Mouse (Mus musculus) embryonic facial prominence, embryonic 11.5 days (tissue): Measurements from ENCODE around the gene Med10. TPM values are rescaled to one million over a fixed set of nuclear protein-coding genes. Genes with fewer than 3 reads are reported as not detected.

Experiments used
- ATAC-seq: fragments of 200-750 bp; cut with Nextera tagmentation; replicated peaks from 2 replicates; pipeline ENCODE4 v1.8.0; 2017; ENCODE audit warnings: low read depth; ENCODE audit not compliant: insufficient number of reproducible peaks, low FRiP score, low TSS enrichment
- DNase-seq: peaks from one replicate; pipeline ENCODE4 v3.0.0-alpha.2; 2015; ENCODE audit warnings: low spot score
- H3K27ac ChIP-seq: fragments of 300-500 bp; sonication (generic); replicated peaks from 2 replicates; pipeline ENCODE4 v1.5.1; 2014; ENCODE audit warnings: mild to moderate bottlenecking, low read depth, low read length, control low read depth
- H3K27me3 ChIP-seq: fragments of 300-500 bp; sonication (generic); 2 replicates; pipeline ENCODE4 v1.6.1; 2014; ENCODE audit warnings: mild to moderate bottlenecking, low read length, moderate library complexity, mixed read lengths; ENCODE audit not compliant: control insufficient read depth, insufficient read depth
- H3K36me3 ChIP-seq: fragments of 300-500 bp; sonication (generic); replicated peaks from 2 replicates; pipeline ENCODE4 v1.6.1; 2014; ENCODE audit warnings: low read depth, mild to moderate bottlenecking, low read length, moderate library complexity, mixed read lengths; ENCODE audit not compliant: control insufficient read depth, insufficient read depth
- H3K4me1 ChIP-seq: fragments of 300-500 bp; sonication (generic); 2 replicates; pipeline ENCODE4 v1.6.1; 2014; ENCODE audit warnings: low read length, mixed read lengths; ENCODE audit not compliant: control insufficient read depth, insufficient read depth
- H3K4me2 ChIP-seq: fragments of 300-500 bp; sonication (generic); 2 replicates; pipeline ENCODE4 v1.6.1; 2014; ENCODE audit warnings: low read depth, mild to moderate bottlenecking, control low read depth, low read length, moderate library complexity
- H3K4me3 ChIP-seq: fragments of 300-500 bp; sonication (generic); 2 replicates; pipeline ENCODE4 v1.5.1; 2014; ENCODE audit warnings: low read depth, low read length, control low read depth
- H3K9ac ChIP-seq: fragments of 300-500 bp; sonication (generic); replicated peaks from 2 replicates; pipeline ENCODE4 v1.6.1; 2014; ENCODE audit warnings: mild to moderate bottlenecking, control low read depth, low read length
- H3K9me3 ChIP-seq: fragments of 300-500 bp; sonication (generic); replicated peaks from 2 replicates; pipeline ENCODE4 v1.6.1; 2016; ENCODE audit warnings: mild to moderate bottlenecking, low read length, inconsistent platforms, mixed read lengths; ENCODE audit not compliant: control insufficient read depth
- WGBS: fragments of 180-500 bp; shearing (Covaris S2); extraction: QIAGEN DNeasy Blood & Tissue Kit; methylation state at CpG from one replicate; pipeline ENCODE4 v1.1.7; 2014; 5-methylcytosine and 5-hydroxymethylcytosine counted together
- polyA plus RNA-seq: library from polyadenylated mRNA; unstranded; fragments of >200 nt; fragmentation: Nextera tagmentation; extraction: Ambion mirVana; gene quantifications from 2 replicates; pipeline ENCODE4 v1.2.1, GENCODE M21; 2014

Gene Med10
- 177 and 186 TPM in 2 replicates for polyA plus RNA-seq

GRCm38 (mm10) chr13:69802095-69802494 is at the start of gene Med10:
Gene Med10 (plus strand): TSS chr13:69802395.
- 85% methylated on average over 5 of the region's 5 CpGs for WGBS
- Histone ChIP-seq H3K27ac (no peak within 1 kb of the TSS), H3K9me3 (no peaks in the 10 kb centered on the region), H3K4me2 (no peak within 1 kb of the TSS), H3K9ac (no peak within 1 kb of the TSS), H3K36me3 (no peaks in the 10 kb centered on the region), H3K4me3 (no peak within 1 kb of the TSS), H3K27me3 (no peaks in the 10 kb centered on the region), H3K4me1 (no peaks in the 10 kb centered on the region)
- DNase-seq = no peak
- ATAC-seq = no peak

GRCm38 (mm10) chr13:69752875-69753274 is 49.3 kb upstream of the Med10 start:
- ATAC-seq (no peak), DNase-seq (no peak)
- Histone ChIP-seq H3K4me2 (no peak overlapping the region), H3K27me3 (no peaks in the 10 kb centered on the region), H3K9me3 (no peaks in the 10 kb centered on the region), H3K36me3 (no peaks in the 10 kb centered on the region), H3K9ac (no peak overlapping the region), H3K4me3 (no peak overlapping the region), H3K4me1 (no peaks in the 10 kb centered on the region), H3K27ac (no peak overlapping the region)
- WGBS = 77% methylated on average over 2 of the region's 2 CpGs

- Histone ChIP-seq H3K9ac (no peak overlapping the region), H3K36me3 (no peaks in the 10 kb centered on the region), H3K27me3 (no peaks in the 10 kb centered on the region), H3K4me3 (no peak overlapping the region), H3K4me1 (no peaks in the 10 kb centered on the region), H3K27ac (no peak overlapping the region), H3K9me3 (no peaks in the 10 kb centered on the region), H3K4me2 (no peak overlapping the region)
- 72% methylated on average over 6 of the region's 6 CpGs for WGBS
- ATAC-seq = no peak
- no peak for DNase-seq
These were observed 43.2 kb upstream of the Med10 start for GRCm38 (mm10) chr13:69758979-69759378.

GRCm38 (mm10) chr13:69761393-69761792 is 40.8 kb upstream of the Med10 start:
- DNase-seq (no peak), ATAC-seq (no peak)
- H3K27ac ChIP-seq = no peak overlapping the region
- H3K4me1 ChIP-seq = no peaks in the 10 kb centered on the region
- WGBS = 88% methylated on average over 10 of the region's 10 CpGs
- H3K36me3 ChIP-seq = no peaks in the 10 kb centered on the region
- H3K9me3 ChIP-seq = no peaks in the 10 kb centered on the region
- no peak overlapping the region for H3K9ac ChIP-seq
- H3K27me3 ChIP-seq = no peaks in the 10 kb centered on the region
- no peak overlapping the region for H3K4me2 ChIP-seq
- H3K4me3 ChIP-seq = no peak overlapping the region

- no peaks in the 10 kb centered on the region for H3K27me3 ChIP-seq
- no peak overlapping the region for H3K4me3 ChIP-seq
- ATAC-seq (no peak), DNase-seq (no peak)
- 87% methylated on average over 9 of the region's 9 CpGs for WGBS
- H3K9me3 ChIP-seq = no peaks in the 10 kb centered on the region
- H3K4me1 ChIP-seq = no peaks in the 10 kb centered on the region
- H3K36me3 ChIP-seq = no peaks in the 10 kb centered on the region
- H3K9ac ChIP-seq = no peak overlapping the region
- H3K27ac ChIP-seq = no peak overlapping the region
- no peak overlapping the region for H3K4me2 ChIP-seq
These were observed 37.5 kb upstream of the Med10 start for GRCm38 (mm10) chr13:69764646-69765045.

- 83% methylated on average over 10 of the region's 10 CpGs for WGBS
- ATAC-seq = no peak
These were observed 34.0 kb upstream of the Med10 start for GRCm38 (mm10) chr13:69768152-69768551.

GRCm38 (mm10) chr13:69770538-69771456 is 31.4 kb upstream of the Med10 start:
- Histone ChIP-seq H3K27ac (no peak overlapping the region), H3K4me2 (no peak overlapping the region), H3K27me3 (no peaks in the 10 kb centered on the region), H3K9me3 (no peaks in the 10 kb centered on the region), H3K4me3 (no peak overlapping the region), H3K4me1 (no peaks in the 10 kb centered on the region), H3K36me3 (no peaks in the 10 kb centered on the region), H3K9ac (no peak overlapping the region)
- ATAC-seq (no peak), DNase-seq (peak; percentile 6)
- WGBS = 85% methylated on average over 12 of the region's 12 CpGs

More at GRCm38 (mm10) chr13:69768152-69768551, 34.0 kb upstream of the Med10 start:
- no peak overlapping the region for H3K27ac ChIP-seq
- H3K36me3 ChIP-seq = no peaks in the 10 kb centered on the region
- no peak for DNase-seq
- H3K27me3 ChIP-seq = no peaks in the 10 kb centered on the region
- no peaks in the 10 kb centered on the region for H3K9me3 ChIP-seq
- no peak overlapping the region for H3K4me3 ChIP-seq
- H3K4me2 ChIP-seq = no peak overlapping the region
- no peak overlapping the region for H3K9ac ChIP-seq
- no peaks in the 10 kb centered on the region for H3K4me1 ChIP-seq

GRCm38 (mm10) chr13:69772358-69772757 is 29.8 kb upstream of the Med10 start:
- no peaks in the 10 kb centered on the region for H3K36me3 ChIP-seq
- ATAC-seq (no peak), DNase-seq (no peak)
- H3K4me1 ChIP-seq = no peaks in the 10 kb centered on the region
- no peak overlapping the region for H3K9ac ChIP-seq
- 86% methylated on average over 4 of the region's 4 CpGs for WGBS
- no peak overlapping the region for H3K27ac ChIP-seq
- H3K4me3 ChIP-seq = no peak overlapping the region
- no peaks in the 10 kb centered on the region for H3K9me3 ChIP-seq
- H3K27me3 ChIP-seq = no peaks in the 10 kb centered on the region
- H3K4me2 ChIP-seq = no peak overlapping the region
